Mouse (Mus musculus): ENCODE measurements at regions not wholly inside any gene's neighbourhood (a gene's known extent, or its start where the extent isn't known, plus 50 kb on each side); places are given as distances from the start of the nearest gene placed in this dataset.

- TF ChIP-seq CTCF (conservative IDR thresholded peaks at IDR 0.05; ENCODE audit: insufficient read depth, insufficient read length, low read depth, low read length), result no peak
- TF ChIP-seq POLR2A (IDR thresholded peaks at IDR 0.05; ENCODE audit: low read depth, low read length), result no peak
These were observed 2587.9 kb upstream of the Gm7489 start for GRCm38 (mm10) chr15:51296841-51297240.
